Comparison of ENCODE assay signal across 15 mouse cellular contexts in genomic region chr1:182667281-182667680, GRCm38 (mm10).
"Had no signal": no experiment of that assay in that cellular context is flagged by ENCODE, and none has a peak within 500 bp of the region (broad histone marks: within the 10 kb centered on the region; RNA-seq: fewer than 3 reads in every experiment).

No protein-coding gene starts in this region.

- DNase-seq: kidney, adult 11 months; kidney, adult 9 months; kidney, postnatal 36 days; layer of hippocampus, adult 9-11 months; layer of hippocampus, postnatal 36 days; lung, adult 18-20 months; retina, postnatal 1 day; right cerebral cortex, postnatal 4 days; spleen, adult 18-20 months; thymus, adult 18-20 months; thymus, postnatal 25 days had no signal

- H3K4me2 ChIP-seq: limb, embryonic 13.5 days; neural tube, embryonic 13.5 days had no signal

- H3K36me3 ChIP-seq: limb, embryonic 13.5 days; neural tube, embryonic 13.5 days had no signal

- H3K27ac ChIP-seq: kidney, postnatal 0 days; limb, embryonic 13.5 days; liver, embryonic 14.5 days; neural tube, embryonic 13.5 days had no signal

- H3K27me3 ChIP-seq: limb, embryonic 13.5 days; neural tube, embryonic 13.5 days had no signal

- H3K9ac ChIP-seq: limb, embryonic 13.5 days; liver, embryonic 14.5 days; neural tube, embryonic 13.5 days had no signal

- H3K4me3 ChIP-seq: limb, embryonic 13.5 days; neural tube, embryonic 13.5 days had no signal

- H3K9me3 ChIP-seq: limb, embryonic 13.5 days; neural tube, embryonic 13.5 days had no signal
